Mouse (Mus musculus) brain, embryonic 14.5 days (tissue): ENCODE data around the gene Fggy.

Experiments
- CTCF ChIP-seq: fragments of 200-500 bp; IDR thresholded peaks from 2 replicates; pipeline ENCODE4 v1.5.1; 2012; ENCODE audit warnings: inconsistent platforms, mild to moderate bottlenecking, moderate library complexity, borderline replicate concordance; ENCODE audit not compliant: insufficient read depth, insufficient read length; ENCODE audit errors: extremely low read depth
- POLR2A ChIP-seq: fragments of 200-500 bp; IDR thresholded peaks from 2 replicates; pipeline ENCODE4 v1.6.1; 2012; ENCODE audit warnings: mild to moderate bottlenecking, inconsistent platforms, borderline replicate concordance; ENCODE audit not compliant: poor library complexity, insufficient read depth, insufficient read length, severe bottlenecking; ENCODE audit errors: extremely low read depth

DNA sequence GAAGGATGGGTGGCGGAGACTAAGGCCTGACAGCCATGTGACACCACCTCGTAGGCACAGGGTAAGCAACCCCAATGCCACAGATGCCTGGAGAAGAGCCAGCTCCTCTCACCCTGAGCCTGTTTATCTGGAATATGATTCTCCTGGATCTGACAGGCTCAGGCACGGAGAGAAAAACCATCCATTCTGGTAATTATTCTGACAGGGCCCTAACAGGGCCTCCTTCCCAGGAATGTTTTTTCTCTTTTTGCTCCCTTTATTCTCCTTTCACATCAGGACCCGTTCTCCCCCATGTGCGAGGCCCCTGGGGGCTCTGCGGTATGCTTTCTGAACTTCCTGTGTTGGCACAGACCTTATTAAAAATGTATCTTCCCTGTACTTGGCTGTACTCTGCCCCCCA, 94.7 kb downstream of the Fggy start:
- TF ChIP-seq CTCF (no peak), POLR2A (no peak)
